In the genomic region with DNA sequence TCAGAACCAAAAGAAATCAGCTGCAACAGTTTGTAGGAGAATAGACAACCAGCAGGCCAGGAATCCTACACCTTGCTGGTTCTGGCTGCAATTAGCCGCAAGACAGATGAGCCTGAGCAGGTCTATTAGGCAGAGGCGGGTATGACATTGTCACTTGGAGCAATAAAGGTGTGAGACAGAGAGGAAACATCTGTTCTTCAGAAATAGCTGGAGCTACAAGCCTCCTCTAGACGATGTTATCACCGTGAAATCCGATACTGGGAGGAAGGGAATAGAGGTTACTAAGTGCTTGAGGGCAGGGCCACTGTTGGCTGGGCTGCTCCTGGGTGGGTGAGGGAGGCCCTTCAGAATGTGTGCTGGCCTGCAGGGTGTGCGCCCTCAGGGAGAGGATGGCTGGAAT, we compare ENCODE assay signal across 9 mouse cellular contexts.
DNase-seq lines count a peak whose midpoint lies in the region; ATAC-seq and TF ChIP-seq lines count a peak whose summit lies in the region.
"Had no signal": no experiment of that assay in that cellular context is flagged by ENCODE, and none has a peak within 500 bp of the region (broad histone marks: within the 10 kb centered on the region; RNA-seq: fewer than 3 reads in every experiment).

No protein-coding gene starts in this region.

- no peaks in the 10 kb centered on the region for H3K27me3 ChIP-seq in heart, embryonic 13.5 days (replicated peaks)
- H3K27me3 ChIP-seq in kidney, postnatal 0 days (ENCODE audit: insufficient read depth, low read length): no peaks in the 10 kb centered on the region
- no peaks in the 10 kb centered on the region for H3K27me3 ChIP-seq in stomach, embryonic 14.5 days (ENCODE audit: control insufficient read depth, insufficient read depth, low read length)

- TF ChIP-seq POLR2A in lung, adult 2 months (IDR thresholded peaks at IDR 0.05; ENCODE audit: borderline replicate concordance, extremely low read depth, low read depth, low read length): no peak

- peaks cover 15% of the 10 kb centered on the region for H3K4me1 ChIP-seq in lung, adult 2 months (ENCODE audit: control insufficient read depth, insufficient read depth, low read length)
- H3K4me1 ChIP-seq in heart, embryonic 13.5 days: peaks cover 32% of the 10 kb centered on the region
- peaks cover 23% of the 10 kb centered on the region for H3K4me1 ChIP-seq in kidney, postnatal 0 days (replicated peaks; ENCODE audit: insufficient read depth, low read length)
- H3K4me1 ChIP-seq in stomach, embryonic 14.5 days (ENCODE audit: control insufficient read depth, insufficient read depth, low read length): peaks cover 18% of the 10 kb centered on the region; the same call in 1 of the 2 replicates

- H3K9ac ChIP-seq in heart, embryonic 13.5 days: peak overlapping the region; percentile 38; the same call in 1 of the 2 replicates
- no peak overlapping the region for H3K9ac ChIP-seq in kidney, postnatal 0 days (ENCODE audit: low read depth, low read length)
- H3K9ac ChIP-seq in stomach, embryonic 14.5 days (replicated peaks; ENCODE audit: low read depth, low read length): no peak overlapping the region

- no peak for TF ChIP-seq CTCF in lung, adult 2 months (IDR thresholded peaks at IDR 0.05; ENCODE audit: insufficient read depth, low read length)
- TF ChIP-seq CTCF in kidney, postnatal 0 days (IDR thresholded peaks at IDR 0.05; ENCODE audit: low read depth): no peak

- peak overlapping the region; percentile 51 for H3K27ac ChIP-seq in heart, embryonic 13.5 days (replicated peaks)
- H3K27ac ChIP-seq in kidney, postnatal 0 days: no peak overlapping the region
- peak overlapping the region; percentile 58; the same call in 1 of the 2 replicates for H3K27ac ChIP-seq in stomach, embryonic 14.5 days (ENCODE audit: low read length)

- peak overlapping the region; percentile 33 for H3K4me2 ChIP-seq in heart, embryonic 13.5 days
- H3K4me2 ChIP-seq in kidney, postnatal 0 days (ENCODE audit: low read length): no peak overlapping the region
- no peak overlapping the region for H3K4me2 ChIP-seq in stomach, embryonic 14.5 days (replicated peaks; ENCODE audit: low read depth, low read length)

- no peaks in the 10 kb centered on the region for H3K36me3 ChIP-seq in heart, embryonic 13.5 days
- H3K36me3 ChIP-seq in kidney, postnatal 0 days (ENCODE audit: insufficient read depth, low read length): no peaks in the 10 kb centered on the region
- H3K36me3 ChIP-seq in stomach, embryonic 14.5 days (ENCODE audit: control insufficient read depth, insufficient read depth, low read length): no peaks in the 10 kb centered on the region

- no peak overlapping the region for H3K4me3 ChIP-seq in lung, adult 2 months (replicated peaks; ENCODE audit: extremely low read depth, low read depth, low read length)
- H3K4me3 ChIP-seq in heart, embryonic 13.5 days: no peak overlapping the region
- H3K4me3 ChIP-seq in kidney, postnatal 0 days (replicated peaks; ENCODE audit: low read depth, low read length): no peak overlapping the region
- H3K4me3 ChIP-seq in stomach, embryonic 14.5 days (ENCODE audit: low read depth, low read length): no peak overlapping the region

- peak; percentile 20 to 34 for DNase-seq in lung, adult 18-20 months
- DNase-seq in lung, adult 2 months: no peak
- DNase-seq in kidney, postnatal 0 days (ENCODE audit: low spot score): peak; percentile 92
- no peak for DNase-seq in cerebellum, postnatal 36 days
- DNase-seq in thymus, postnatal 10 days (ENCODE audit: low spot score in 2 of 2): no peak
- DNase-seq in gastrocnemius, postnatal 36 days: no peak
- DNase-seq: thymus, postnatal 4 days had no signal

- no peaks in the 10 kb centered on the region for H3K9me3 ChIP-seq in heart, embryonic 13.5 days
- no peaks in the 10 kb centered on the region for H3K9me3 ChIP-seq in kidney, postnatal 0 days (replicated peaks; ENCODE audit: low read length)
- no peaks in the 10 kb centered on the region for H3K9me3 ChIP-seq in stomach, embryonic 14.5 days (ENCODE audit: control insufficient read depth, low read depth, low read length)

- peak; percentile 55; the same call in 1 of the 2 replicates for ATAC-seq in heart, embryonic 13.5 days (ENCODE audit: extremely low read depth, insufficient number of reproducible peaks, low FRiP score, low TSS enrichment)
- ATAC-seq in kidney, postnatal 0 days (replicated peaks; ENCODE audit: low FRiP score, low read depth): peak; percentile 81; the same call in 1 of the 2 replicates
- peak; percentile 73 for ATAC-seq in stomach, embryonic 14.5 days (ENCODE audit: insufficient number of reproducible peaks, insufficient read depth, low FRiP score, low read depth)

- intact Hi-C loops in gastrocnemius, postnatal 36 days (cut with DNase I): no loop called here

- 25% methylated on average over 6 of the region's 6 CpGs for WGBS in lung, adult 2 months
- WGBS in heart, embryonic 13.5 days: 14% methylated on average over 6 of the region's 6 CpGs
- 12% methylated on average over 6 of the region's 6 CpGs for WGBS in kidney, postnatal 0 days
- WGBS in stomach, embryonic 14.5 days: 17% methylated on average over 6 of the region's 6 CpGs

Comparison
In these comparisons a context has a peak if more than half of its experiments do, and no peak if none do; other contexts are left out.
1. DNase-seq: peak in lung, adult 18-20 months (2 of 2) and kidney, postnatal 0 days (single experiment); none in lung, adult 2 months (single experiment), cerebellum, postnatal 36 days (0 of 2), thymus, postnatal 10 days (0 of 2) and gastrocnemius, postnatal 36 days (0 of 2).
2. Peak in every context shown above with its lines, with median percentiles within 50 percentile points of each other: ATAC-seq.